Mouse (Mus musculus): Measurements from ENCODE around the gene Stip1.
"Not testable (repeated sequence)": the region's sequence is repeated elsewhere in the genome, so short reads cannot be mapped to it uniquely, and the experiment has no call there.

Stip1 gene

GRCm38 (mm10) chr19:7014481-7015135 lies 25.2 kb downstream of the Stip1 start:
- no peak for DNase-seq (ENCODE audit: low read depth, low spot score)

- no peak for DNase-seq (ENCODE audit: low read depth, low spot score)
Measured at GRCm38 (mm10) chr19:7013984-7014383, 25.8 kb downstream of the Stip1 start.

- no peak for DNase-seq (ENCODE audit: low read depth, low spot score)
Measured at GRCm38 (mm10) chr19:7012426-7012825, 27.3 kb downstream of the Stip1 start.

DNA sequence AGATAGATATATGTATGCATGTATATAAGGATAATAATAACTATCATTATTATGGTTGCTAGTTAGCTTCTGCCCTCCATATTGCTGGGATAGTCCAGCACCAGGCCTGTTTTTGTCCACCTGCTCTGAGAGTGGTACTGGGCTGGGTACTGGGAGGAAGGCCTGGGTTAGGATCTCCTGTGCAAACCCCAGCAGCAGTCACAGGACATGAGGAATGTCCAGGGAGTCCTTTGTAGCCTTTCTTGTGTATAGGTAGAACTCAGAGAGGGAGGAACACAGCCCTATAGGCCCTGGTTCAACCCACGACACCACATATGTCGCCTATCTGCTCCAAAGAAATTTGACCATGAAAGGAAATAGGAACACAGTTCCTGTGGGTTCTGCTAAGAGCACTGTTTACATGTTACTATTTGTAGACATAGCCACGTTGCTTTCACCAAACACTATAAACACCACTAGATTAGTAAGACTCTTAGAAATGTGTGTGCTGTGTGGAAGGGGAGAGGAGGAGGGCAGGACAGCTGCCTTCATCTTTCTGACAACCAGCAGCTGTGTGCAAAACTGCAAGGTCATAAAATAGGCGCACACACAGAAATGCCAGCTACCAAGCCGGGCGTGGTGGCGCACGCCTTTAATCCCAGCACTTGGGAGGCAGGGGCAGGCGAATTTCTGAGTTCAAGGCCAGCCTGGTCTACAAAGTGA lies 32.7 kb downstream of the Stip1 start:
- no peak for DNase-seq (ENCODE audit: low read depth, low spot score)

- DNase-seq (ENCODE audit: low read depth, low spot score), result no peak
Measured at GRCm38 (mm10) chr19:6999360-7000063, 40.3 kb downstream of the Stip1 start.

DNA sequence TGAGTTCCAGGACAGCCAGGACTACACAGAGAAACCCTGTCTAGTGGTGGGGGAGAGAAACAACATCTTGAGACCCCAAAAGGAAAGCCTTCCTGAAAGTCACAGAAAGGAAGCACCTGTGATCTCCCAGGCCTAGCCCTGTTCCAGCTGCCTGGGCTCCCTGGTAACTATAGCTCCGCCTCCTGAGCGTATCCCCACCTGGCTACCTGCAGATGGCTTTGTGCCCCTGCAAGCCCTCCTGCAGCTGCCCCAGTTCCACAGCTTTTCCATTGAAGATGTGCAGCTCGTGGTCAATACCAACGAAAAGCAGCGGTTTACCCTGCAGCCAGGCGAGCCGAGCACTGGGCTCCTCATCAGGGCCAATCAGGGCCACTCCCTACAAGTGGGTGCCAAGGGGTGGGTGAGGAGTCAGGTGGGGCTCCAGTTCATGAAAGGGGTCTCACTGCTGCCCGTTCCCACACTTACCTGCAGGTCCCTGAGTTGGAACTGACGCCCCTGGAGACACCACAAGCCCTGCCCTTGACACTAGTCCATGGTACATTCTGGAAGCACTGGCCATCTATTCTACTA lies 42.0 kb downstream of the Stip1 start:
- DNase-seq (ENCODE audit: low read depth, low spot score), result no peak

GRCm38 (mm10) chr19:6996006-6996405 lies 43.8 kb downstream of the Stip1 start, which contains the start of the genes Nudt22 and Trpt1:
Gene Nudt22, minus strand, starts transcription at chr19:6996117.
Gene Trpt1, plus strand, starts transcription at chr19:6996131.
- DNase-seq (ENCODE audit: low read depth, low spot score), result no peak

GRCm38 (mm10) chr19:6995255-6995991 lies 44.3 kb downstream of the Stip1 start:
- no peak for DNase-seq (ENCODE audit: low read depth, low spot score)

DNA sequence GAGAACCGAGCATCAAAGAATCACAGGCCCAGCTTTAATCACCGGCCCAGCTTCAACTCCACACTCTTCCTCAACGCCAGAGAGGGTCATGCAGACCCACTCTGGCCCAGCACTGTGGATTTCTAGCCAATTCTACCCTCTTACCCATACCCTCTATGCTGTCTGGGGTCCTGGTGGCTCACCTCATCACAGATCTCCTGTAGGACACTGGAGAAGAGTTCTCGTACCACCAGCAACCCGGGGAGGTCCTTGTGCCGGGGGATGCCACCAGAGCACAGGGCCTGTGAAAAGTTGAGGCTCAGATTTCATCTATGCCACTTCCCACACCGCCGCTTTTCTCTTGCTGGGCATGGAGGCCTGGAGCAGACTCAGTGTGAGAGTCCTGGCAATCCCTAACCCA lies 45.3 kb downstream of the Stip1 start:
- no peak for DNase-seq (ENCODE audit: low read depth, low spot score)

GRCm38 (mm10) chr19:6994002-6994401 lies 45.8 kb downstream of the Stip1 start:
- no peak for DNase-seq (ENCODE audit: low read depth, low spot score)

DNA sequence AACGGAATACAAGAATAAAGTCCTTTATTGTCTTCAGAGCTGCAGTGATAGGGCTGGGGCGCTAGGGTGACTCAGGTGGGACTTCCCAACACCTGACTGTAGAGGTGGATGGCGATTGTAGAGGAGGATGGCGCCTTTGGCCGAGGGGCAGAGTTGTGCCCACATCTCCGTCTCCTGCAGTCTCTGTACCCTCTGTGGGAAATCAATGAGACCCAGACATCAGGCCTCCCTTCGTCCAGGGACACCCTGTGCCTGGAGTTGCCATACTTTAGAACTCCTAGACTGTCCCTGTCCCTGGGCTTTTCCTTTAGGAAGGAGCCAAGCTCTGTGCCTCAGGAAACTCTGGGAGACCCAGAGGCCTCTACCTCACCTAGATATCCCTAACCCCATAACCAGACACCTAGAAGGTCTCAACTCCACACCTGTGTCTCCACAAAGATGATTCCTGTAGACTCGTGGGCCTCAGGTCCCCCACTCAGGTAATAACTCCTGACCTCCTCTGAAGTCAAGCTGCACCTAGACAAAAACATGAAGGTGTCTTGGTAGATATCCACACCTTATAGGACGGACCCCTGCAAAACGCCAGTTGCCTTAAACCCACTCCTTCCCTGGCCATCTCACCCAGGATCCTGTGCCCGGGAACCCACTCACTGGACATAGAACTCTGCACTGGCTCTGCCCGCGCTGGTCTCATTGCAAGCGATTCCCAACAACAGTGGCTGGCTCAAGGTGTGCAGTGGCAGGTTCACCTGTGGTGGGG lies 46.6 kb downstream of the Stip1 start:
- no peak for DNase-seq (ENCODE audit: low read depth, low spot score)

DNA sequence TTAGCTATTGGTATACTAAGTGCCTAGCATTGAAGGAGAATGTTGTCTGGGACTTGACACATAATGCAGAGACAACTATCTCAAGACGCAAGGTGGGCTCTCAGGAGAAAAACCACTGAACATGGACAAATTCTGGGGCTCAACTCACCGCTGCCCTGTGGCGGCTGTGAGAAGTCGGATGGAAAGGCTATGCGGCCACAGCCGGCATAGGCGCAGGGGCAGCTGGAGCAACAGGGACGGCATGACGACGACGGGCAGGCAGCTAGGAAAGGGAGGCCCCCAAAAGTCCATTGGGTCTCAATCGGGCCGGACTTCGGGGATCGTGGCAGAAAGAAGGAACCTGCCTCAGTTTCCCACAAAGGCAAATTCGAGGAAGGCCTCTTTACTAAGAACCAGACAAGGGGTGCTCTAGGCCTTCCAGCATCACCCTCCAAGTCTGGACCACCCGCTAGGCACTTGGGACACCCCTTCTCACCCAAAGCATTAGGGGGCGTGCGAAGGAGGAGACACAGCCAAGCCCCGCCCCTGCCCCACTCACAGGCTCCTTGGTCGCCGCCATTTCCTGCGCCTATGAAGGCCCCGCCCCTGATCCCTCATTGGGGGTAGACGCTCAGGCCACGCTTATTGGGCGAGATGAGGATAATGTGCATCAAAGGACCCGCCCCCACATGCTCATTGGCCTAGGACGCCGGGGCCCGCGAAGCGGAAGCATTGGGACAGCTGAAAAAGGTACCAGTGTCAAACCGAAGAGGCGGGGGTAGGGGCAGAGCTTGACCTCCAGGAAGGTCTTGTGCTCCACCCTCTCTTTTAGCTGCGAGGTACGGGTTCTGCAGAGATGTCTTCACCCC lies 47.5 kb downstream of the Stip1 start, which contains the start of gene Dnajc4:
Dnajc4 (minus strand) TSS at position 562 of the 848 bp plus-strand sequence.
- peak; percentile 90 for DNase-seq (ENCODE audit: low read depth, low spot score)

DNA sequence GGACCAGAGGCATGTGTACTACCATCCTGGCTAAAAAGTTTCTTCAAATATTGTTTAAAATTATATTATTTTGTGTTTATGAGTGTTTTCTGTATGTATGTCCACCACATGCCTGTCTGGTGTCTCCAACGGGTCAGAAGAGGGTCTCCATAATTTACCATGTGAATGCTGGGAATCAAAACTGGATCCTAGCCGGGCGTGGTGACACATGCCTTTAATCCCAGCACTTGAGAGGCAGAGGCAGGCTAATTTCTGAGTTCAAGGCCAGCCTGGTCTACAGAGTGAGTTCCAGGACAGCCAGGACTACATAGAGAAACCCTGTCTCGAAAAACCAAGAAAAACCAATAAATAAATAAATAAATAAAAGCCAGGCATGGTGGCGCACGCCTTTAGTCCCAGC lies 48.6 kb downstream of the Stip1 start:
- DNase-seq (ENCODE audit: low read depth, low spot score), result not testable (repeated sequence)

- DNase-seq (ENCODE audit: low read depth, low spot score), result no peak
Measured at GRCm38 (mm10) chr19:6990712-6991111, 49.1 kb downstream of the Stip1 start.

DNA sequence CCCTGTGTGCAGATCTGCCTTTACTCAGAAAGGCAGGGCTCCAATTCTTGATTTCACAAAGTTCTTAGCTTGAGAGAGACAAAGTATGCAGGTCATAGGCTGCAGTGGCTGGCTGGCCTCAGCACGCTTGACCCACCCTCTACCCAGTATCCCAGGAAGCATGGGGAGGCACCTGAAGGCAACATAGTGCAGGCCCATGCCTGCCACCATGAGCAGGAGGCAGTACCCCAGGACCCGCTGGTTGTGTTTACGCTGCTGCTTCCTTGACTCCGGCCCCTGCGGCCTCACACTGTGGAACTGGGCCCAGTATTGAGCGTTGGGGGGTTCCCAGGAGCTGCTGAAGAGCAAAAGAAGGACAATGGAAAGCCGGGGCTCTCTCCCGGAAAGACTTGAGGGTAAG lies 50.5 kb downstream of the Stip1 start:
- no peak for DNase-seq (ENCODE audit: low read depth, low spot score)

DNA sequence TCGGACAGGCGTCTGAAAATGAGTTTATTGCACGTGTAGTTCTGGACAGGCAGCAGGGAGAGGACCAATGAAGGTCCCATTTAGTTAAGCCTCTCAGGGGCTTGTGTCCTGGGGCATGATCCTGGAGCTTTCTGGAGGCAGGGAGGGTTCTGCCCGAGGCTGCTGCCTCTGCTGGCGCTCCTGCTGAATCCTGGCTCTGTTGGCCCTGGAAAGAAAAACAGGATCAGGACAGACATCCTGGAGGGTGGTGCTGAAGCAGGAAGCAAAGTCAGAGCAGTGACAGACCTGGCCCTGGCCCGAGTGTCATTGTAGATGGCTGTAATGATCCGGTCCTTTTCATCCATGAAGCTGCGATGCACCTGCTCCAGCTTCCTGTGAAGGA lies 51.9 kb downstream of the Stip1 start:
- DNase-seq (ENCODE audit: low read depth, low spot score), result no peak

DNA sequence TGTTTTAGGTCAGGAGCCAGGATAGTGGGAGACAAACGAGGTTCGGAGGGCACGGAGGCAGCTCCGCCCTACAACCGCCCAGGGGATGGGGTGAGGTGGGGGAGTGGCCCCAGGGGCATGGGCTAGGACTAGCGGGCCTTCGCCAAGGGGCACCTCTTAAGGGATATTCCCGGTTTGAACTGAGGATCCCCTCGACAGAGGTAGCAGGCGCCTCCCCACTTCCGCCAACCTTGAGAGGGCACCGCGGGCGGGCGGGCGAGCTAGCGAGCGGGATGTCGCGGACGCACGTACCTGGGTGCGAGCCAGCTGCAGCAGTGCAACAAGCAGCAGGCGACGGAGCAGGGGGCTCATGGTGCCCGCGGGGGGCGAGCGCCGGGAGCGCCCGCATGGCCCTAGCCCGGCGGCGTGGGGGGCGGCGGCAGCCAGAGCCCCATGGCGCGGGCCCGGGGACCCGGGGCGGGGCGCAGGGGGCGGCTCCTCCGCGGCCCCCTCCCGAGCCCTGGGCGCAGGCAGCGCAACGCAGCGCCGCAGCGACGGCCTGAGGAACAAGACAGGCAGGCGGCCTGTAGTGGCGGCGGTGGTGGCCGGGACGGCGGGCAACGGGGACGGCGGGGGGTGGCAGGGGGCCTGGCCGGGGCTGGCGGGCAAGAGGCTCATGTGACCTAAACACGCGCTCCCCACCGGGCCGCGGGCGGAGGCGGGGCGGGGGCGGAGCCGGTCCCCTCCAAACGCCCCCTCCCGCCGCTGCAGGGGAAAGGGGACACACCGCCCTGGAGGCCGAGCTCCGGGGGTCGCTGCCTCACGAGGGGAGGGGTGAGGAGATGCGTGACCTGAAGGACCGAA lies 52.5 kb downstream of the Stip1 start, which contains the start of gene Vegfb:
Vegfb (minus strand) TSS at position 591 of the 843 bp plus-strand sequence.
- DNase-seq (ENCODE audit: low read depth, low spot score), result no peak

DNA sequence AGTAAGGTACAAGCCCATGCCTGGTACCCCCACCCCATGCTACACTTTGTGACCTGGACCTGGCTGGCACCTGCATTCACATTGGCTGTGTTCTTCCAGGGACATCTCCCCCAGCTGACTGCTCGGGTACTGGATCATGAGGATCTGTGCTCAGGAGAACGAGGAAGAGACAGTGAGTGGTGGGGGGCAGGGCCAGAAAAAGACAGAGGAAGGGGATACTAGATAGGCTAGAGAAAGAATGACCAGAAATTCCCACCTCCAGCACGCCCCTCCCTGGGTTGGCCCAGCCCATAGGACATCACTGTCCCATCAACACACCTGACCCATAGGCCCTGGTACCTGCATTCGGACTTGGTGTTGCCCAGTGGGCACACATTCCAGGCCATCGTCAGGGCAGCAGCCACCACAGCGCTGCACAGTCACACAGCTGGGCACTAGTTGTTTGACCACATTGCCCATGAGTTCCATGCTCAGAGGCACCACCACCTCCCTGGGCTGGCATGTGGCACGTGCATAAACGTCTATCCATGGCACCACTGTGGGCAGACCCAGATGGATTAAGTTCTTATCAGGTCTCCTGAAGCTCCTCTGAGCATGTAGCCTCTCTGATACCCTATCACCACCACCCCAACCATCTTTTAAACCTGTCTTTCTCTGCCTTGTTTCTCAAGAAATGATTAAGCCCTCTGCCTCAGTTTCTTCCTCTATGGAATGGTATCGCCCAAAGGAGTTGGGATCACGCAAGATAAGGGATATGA lies 53.6 kb downstream of the Stip1 start:
- no peak for DNase-seq (ENCODE audit: low read depth, low spot score)
